Mouse (Mus musculus) thymus, adult 2 months (tissue): Measurements from ENCODE around the gene Insig2. TPM values are rescaled to one million over a fixed set of nuclear protein-coding genes. Genes with fewer than 3 reads are reported as not detected.

Experiments
- DNase-seq: peaks from one replicate; pipeline ENCODE4 v3.0.0; 2021
- H3K27ac ChIP-seq: fragments of 200-500 bp; 2 replicates; pipeline ENCODE4 v1.5.1; 2012; ENCODE audit warnings: low read length, control low read depth; ENCODE audit not compliant: control insufficient read depth, insufficient read depth
- H3K27me3 ChIP-seq: fragments of 200-500 bp; 2 replicates; pipeline ENCODE4 v1.6.1; 2012; ENCODE audit warnings: mild to moderate bottlenecking, low read length, moderate library complexity, mixed read lengths; ENCODE audit not compliant: control insufficient read depth, insufficient read depth
- H3K36me3 ChIP-seq: fragments of 200-500 bp; 2 replicates; pipeline ENCODE4 v1.6.1; 2012; ENCODE audit warnings: mild to moderate bottlenecking, low read length, moderate library complexity; ENCODE audit not compliant: control insufficient read depth, insufficient read depth
- H3K4me1 ChIP-seq: fragments of 200-500 bp; replicated peaks from 2 replicates; pipeline ENCODE4 v1.6.1; 2012; ENCODE audit warnings: low read length; ENCODE audit not compliant: control insufficient read depth, insufficient read depth
- H3K4me3 ChIP-seq: fragments of 200-500 bp; 2 replicates; pipeline ENCODE4 v1.5.1; 2012; ENCODE audit warnings: mild to moderate bottlenecking, low read length, control low read depth, moderate library complexity; ENCODE audit not compliant: control insufficient read depth, insufficient read depth
- CTCF ChIP-seq: fragments of 200-500 bp; IDR thresholded peaks from 2 replicates; pipeline ENCODE4 v1.5.1; 2012; ENCODE audit warnings: mild to moderate bottlenecking, control low read depth, low read length, moderate library complexity, borderline replicate concordance; ENCODE audit not compliant: control insufficient read depth, poor library complexity, insufficient read depth; ENCODE audit errors: extremely low read depth
- POLR2A ChIP-seq: fragments of 200-500 bp; IDR thresholded peaks from 2 replicates; pipeline ENCODE4 v1.6.1; 2012; ENCODE audit warnings: mild to moderate bottlenecking, low read length, control low read depth, moderate library complexity; ENCODE audit not compliant: control insufficient read depth, poor library complexity, insufficient read depth; ENCODE audit errors: extremely low read depth
- WGBS: fragments of 180-500 bp; shearing (Covaris S2); methylation state at CpG from one replicate; pipeline ENCODE4 v1.1.7; 2018; 5-methylcytosine and 5-hydroxymethylcytosine counted together
- polyA plus RNA-seq: library from polyadenylated mRNA; depleted of rRNA; stranded (reverse); fragments of >200 nt; gene quantifications from 2 replicates; pipeline ENCODE4 v1.2.3, GENCODE M21; 2012

The Insig2 gene
- polyA plus RNA-seq, 1 experiment, result 27.5 TPM

DNA sequence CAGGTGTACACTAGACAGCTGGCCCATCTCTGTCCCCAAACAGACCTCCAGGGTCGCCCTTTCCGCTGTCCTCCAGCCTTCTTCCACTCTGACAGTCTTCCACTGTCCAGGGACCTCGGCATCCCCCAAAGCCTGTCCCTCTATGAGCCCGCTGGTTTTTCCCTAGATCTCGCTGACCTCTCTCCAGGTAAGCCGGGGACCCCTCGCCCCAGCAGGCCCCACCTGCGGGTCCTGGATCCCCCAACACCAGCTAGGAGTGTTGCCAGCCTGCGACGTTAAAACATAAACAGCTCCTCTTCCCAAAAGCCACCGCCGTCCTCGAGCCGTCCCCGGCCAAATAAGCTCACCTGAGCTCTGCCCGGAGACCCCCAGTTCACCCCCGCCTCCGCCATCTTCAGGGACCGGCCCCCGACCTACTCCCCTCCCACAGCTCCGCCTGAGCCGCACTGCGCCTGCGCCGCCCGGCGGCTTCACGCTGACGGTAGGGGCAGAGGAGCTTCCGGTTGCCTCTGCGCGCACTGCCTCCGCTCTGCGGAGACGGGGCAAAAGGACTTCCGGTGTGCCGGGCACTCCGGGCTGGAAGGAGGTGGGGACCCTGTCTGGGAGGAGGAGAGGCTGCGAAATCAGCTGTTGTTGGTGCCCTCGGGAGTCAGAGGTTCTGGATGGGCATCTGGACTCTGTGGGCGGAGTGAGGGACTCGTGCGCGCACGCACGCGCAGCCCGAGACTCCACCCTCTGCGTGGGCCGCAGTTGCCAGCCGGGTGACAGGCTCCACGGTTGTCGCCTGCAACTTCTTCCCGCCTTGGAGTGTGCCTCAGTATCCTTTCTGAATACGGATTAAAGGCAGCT is 4.8 kb downstream of the Insig2 start:
- WGBS, result under 1% methylated on average over 55 of the region's 55 CpGs

DNA sequence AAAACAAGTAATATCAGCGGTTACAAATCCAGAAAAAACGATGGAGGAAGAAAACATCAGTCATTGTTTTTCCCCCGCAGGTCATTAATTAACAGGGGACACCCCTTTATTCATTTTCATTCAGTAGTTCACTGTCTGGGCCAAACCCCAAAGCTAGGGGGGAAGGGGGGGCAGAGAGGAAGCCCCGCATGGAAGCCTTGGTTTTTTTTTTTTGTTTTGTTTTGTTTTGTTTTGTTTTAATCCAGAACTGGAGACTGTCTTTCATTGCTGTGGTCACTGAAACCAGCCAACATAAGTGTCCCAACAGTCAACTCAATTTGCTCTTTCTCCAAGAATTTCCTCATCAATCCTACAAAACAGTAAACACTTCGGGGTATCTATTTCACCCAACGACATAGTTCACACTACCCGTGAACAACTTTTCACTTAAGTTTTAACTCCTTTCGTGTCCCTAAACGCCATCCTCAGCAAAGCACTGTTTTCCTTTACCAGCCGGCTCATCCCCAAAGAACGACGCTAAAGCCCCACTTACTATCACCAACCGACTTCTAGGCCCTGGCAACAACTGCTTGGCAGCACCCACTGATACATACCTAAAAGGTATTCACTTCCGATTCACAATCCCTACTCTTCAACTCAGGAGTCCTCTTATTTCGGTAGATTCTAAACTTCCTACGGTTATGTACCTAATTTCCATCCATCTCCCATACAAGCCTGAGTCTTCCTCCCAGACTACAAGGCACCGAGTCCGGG is 5.6 kb downstream of the Insig2 start:
- Histone ChIP-seq H3K27ac (no peak overlapping the region), H3K36me3 (no peaks in the 10 kb centered on the region), H3K27me3 (no peaks in the 10 kb centered on the region), H3K4me3 (peak overlapping the region; percentile 91), H3K4me1 (0 out of 2 replicates have a peak, but pooled peaks cover 2% of the 10 kb centered on the region)
- WGBS, result 20% methylated on average over 18 of the region's 18 CpGs
- TF ChIP-seq POLR2A (no peak), CTCF (no peak)
- DNase-seq, result no peak

More for the DNA sequence above, 4.8 kb downstream of the Insig2 start:
- peak overlapping the region; percentile 90 for H3K27ac ChIP-seq
- 0 out of 2 replicates have a peak, but pooled peaks cover 2% of the 10 kb centered on the region for H3K4me1 ChIP-seq
- no peaks in the 10 kb centered on the region for H3K27me3 ChIP-seq
- peak overlapping the region; percentile 91 for H3K4me3 ChIP-seq
- TF ChIP-seq CTCF (peak; percentile 71; the same call in 1 of the 2 replicates), POLR2A (peak; percentile 95)
- H3K36me3 ChIP-seq, result no peaks in the 10 kb centered on the region
- peak; percentile 95 for DNase-seq

DNA sequence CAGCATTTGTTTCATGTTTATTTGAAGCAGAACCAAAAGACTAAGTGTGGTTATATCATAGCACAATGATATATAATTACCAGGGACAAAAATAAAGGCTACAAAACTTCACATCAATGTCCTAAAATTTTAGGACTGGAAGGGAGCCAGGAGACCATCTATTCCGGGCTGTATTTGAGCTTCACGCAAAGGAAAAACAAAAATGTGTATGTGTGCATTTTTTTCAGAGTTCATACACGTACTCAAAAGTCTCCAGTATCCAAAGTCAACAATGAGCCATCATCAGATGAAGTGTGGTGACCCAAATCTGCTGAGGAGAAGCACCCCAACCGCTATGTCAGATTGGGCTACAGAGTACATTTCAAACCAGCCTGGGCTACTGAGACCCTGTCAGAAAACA is 8.9 kb downstream of the Insig2 start:
- Histone ChIP-seq H3K27me3 (no peaks in the 10 kb centered on the region), H3K4me1 (0 out of 2 replicates have a peak, but pooled peaks cover 2% of the 10 kb centered on the region), H3K27ac (no peak overlapping the region), H3K4me3 (no peak overlapping the region), H3K36me3 (no peaks in the 10 kb centered on the region)
- DNase-seq, result no peak
- TF ChIP-seq POLR2A (no peak), CTCF (no peak)
- 90% methylated on average over 4 of the region's 4 CpGs for WGBS

DNA sequence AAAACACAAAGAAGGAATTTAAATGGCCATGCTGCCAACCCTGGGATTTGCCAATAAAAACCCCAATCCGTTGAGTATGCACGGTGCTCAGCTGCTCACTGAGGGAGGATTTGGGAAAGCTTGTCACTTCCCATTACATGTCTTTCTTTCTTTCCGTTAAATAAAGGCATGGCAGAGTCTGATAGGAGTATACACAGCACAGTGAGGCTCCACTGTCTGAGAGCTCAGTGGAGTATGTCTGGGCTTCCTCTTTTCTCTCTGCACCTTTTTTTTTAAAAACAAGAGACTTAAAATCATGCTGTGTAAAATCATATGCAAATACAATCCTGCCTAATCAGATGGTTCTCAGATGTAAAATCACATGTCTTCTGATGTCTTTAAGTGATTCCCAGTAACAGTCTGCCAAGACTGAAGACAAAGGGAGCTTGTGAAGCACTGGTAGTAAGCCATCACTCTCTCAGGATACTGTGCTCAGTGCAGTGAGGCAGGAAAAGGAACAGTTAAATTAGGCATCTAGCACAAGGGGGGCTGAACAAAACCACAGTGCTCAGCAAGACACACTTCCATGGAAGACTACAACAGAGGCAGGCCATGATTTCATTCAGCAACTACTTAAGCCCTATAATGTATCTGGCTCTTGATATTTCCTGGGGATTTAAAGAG is 17.5 kb downstream of the Insig2 start:
- 38% methylated on average over 3 of the region's 3 CpGs for WGBS
- no peaks in the 10 kb centered on the region; the same call in 1 of the 2 replicates for H3K36me3 ChIP-seq
- no peaks in the 10 kb centered on the region for H3K4me1 ChIP-seq
- no peak overlapping the region for H3K4me3 ChIP-seq
- DNase-seq, result no peak
- TF ChIP-seq CTCF (no peak), POLR2A (no peak)
- no peaks in the 10 kb centered on the region for H3K27me3 ChIP-seq
- H3K27ac ChIP-seq, result no peak overlapping the region

DNA sequence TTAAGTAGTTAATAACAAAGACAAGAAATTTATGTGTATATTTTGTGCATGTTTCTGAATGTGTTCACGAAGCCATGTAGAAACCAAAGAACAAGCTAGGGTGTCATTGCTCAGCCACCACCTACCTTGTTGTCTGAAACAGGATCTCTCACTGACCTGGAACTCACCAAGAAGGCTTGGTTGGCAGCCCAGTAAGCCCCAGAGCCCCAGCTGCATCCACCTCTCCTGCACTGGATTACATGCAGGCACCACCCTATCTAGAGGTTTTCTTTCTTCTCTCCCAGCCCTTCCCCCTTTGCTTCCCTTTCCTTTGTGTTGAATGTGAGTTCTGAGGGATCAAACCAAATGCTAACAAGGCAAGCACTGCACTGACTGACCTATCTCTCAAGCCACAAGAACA is 19.2 kb downstream of the Insig2 start:
- TF ChIP-seq CTCF (no peak), POLR2A (no peak)
- H3K4me1 ChIP-seq, result no peaks in the 10 kb centered on the region
- no peaks in the 10 kb centered on the region for H3K27me3 ChIP-seq
- 90% methylated on average over 1 of the region's 1 CpGs for WGBS
- no peak overlapping the region for H3K27ac ChIP-seq
- no peaks in the 10 kb centered on the region; the same call in 1 of the 2 replicates for H3K36me3 ChIP-seq
- DNase-seq, result no peak
- no peak overlapping the region for H3K4me3 ChIP-seq

DNA sequence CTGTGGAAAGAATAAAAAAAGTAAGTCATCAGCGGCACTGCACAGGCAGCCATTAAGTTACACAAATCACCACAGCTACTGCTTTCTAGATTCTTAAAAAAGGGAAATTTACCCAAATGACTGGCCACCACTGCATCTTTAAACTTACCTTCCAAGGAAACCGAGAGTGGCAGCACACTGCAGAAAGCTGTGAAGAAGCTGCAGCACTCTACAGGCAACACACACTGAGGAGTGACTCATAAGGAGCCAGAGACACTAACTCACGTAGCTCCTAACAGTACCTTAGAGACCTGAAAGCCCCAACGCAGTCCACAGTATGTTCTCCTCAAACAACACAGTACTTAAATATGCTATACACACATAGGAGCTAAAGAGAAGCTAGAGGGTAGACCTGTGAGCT is 20.1 kb downstream of the Insig2 start:
- DNase-seq, result no peak
- H3K27ac ChIP-seq, result no peak overlapping the region
- no peak for TF ChIP-seq CTCF
- no peak for TF ChIP-seq POLR2A
- H3K4me1 ChIP-seq, result no peaks in the 10 kb centered on the region
- 97% methylated on average over 4 of the region's 4 CpGs for WGBS
- H3K27me3 ChIP-seq, result no peaks in the 10 kb centered on the region
- H3K36me3 ChIP-seq, result no peaks in the 10 kb centered on the region; the same call in 1 of the 2 replicates
- H3K4me3 ChIP-seq, result no peak overlapping the region
